Mouse (Mus musculus) erythroblast, embryonic 14.5 days (primary cell): ENCODE data around the gene Oxtr.

Experiments used
- GATA1 ChIP-seq: IDR thresholded peaks from 2 replicates; pipeline ENCODE4 v1.6.1; 2012; ENCODE audit warnings: low read length, inconsistent platforms, mixed read lengths
- TAL1 ChIP-seq: IDR thresholded peaks from 3 replicates; pipeline ENCODE4 v1.6.1; 2012; ENCODE audit warnings: low read length, inconsistent platforms, mixed read lengths

DNA sequence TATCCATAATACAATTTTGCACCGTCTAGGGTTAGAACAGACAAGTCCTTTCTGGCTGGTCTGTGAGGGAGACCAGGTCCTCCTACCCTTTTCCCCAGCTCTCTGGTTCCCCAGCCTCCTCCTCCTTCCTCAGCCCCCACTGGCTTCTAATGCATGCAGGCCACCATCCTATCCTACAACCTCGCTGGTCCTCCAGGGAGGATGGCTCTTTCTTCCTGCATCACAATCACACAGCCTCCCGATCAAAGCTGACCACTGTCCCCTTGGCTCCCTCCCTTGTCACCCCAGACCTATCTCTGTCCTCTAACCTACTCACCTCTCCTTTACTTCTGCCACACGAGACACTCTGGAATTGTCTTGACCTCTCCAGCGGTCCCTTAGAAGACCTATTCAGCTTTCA lies 1.8 kb downstream of the Oxtr start:
- no peak for TF ChIP-seq TAL1
- no peak for TF ChIP-seq GATA1
